Mouse (Mus musculus) heart, embryonic 15.5 days (tissue): ENCODE results near the gene Fam114a1. TPM values are rescaled to one million over a fixed set of nuclear protein-coding genes. Genes with fewer than 3 reads are reported as not detected.

Experiments
- ATAC-seq: fragments of 200-750 bp; cut with Nextera tagmentation; replicated peaks from 2 replicates; pipeline ENCODE4 v1.8.0; 2017; ENCODE audit warnings: low read depth, moderate TSS enrichment; ENCODE audit not compliant: insufficient number of reproducible peaks, insufficient read depth, low FRiP score
- H3K27ac ChIP-seq: fragments of 300-500 bp; sonication (generic); 2 replicates; pipeline ENCODE4 v1.5.1; 2015; ENCODE audit warnings: mild to moderate bottlenecking, inconsistent platforms
- H3K27me3 ChIP-seq: fragments of 300-500 bp; sonication (generic); 2 replicates; pipeline ENCODE4 v1.6.1; 2015; ENCODE audit warnings: inconsistent platforms
- H3K36me3 ChIP-seq: fragments of 300-500 bp; sonication (generic); 2 replicates; pipeline ENCODE4 v1.6.1; 2015; ENCODE audit warnings: mild to moderate bottlenecking, inconsistent platforms
- H3K4me1 ChIP-seq: fragments of 300-500 bp; sonication (generic); replicated peaks from 2 replicates; pipeline ENCODE4 v1.6.1; 2015; ENCODE audit warnings: inconsistent platforms
- H3K4me2 ChIP-seq: fragments of 300-500 bp; sonication (generic); 2 replicates; pipeline ENCODE4 v1.6.1; 2015; ENCODE audit warnings: inconsistent platforms, mild to moderate bottlenecking, moderate library complexity
- H3K4me3 ChIP-seq: fragments of 300-500 bp; sonication (generic); 2 replicates; pipeline ENCODE4 v1.5.1; 2015; ENCODE audit warnings: mild to moderate bottlenecking, inconsistent platforms
- H3K9ac ChIP-seq: fragments of 300-500 bp; sonication (generic); 2 replicates; pipeline ENCODE4 v1.6.1; 2015; ENCODE audit warnings: mild to moderate bottlenecking, inconsistent platforms
- H3K9me3 ChIP-seq: fragments of 300-500 bp; sonication (generic); replicated peaks from 2 replicates; pipeline ENCODE4 v1.6.1; 2016; ENCODE audit warnings: inconsistent platforms
- WGBS: fragments of 180-500 bp; shearing (Covaris S2); methylation state at CpG from one replicate; pipeline ENCODE4 v1.1.7; 2015; ENCODE audit warnings: mixed read lengths; 5-methylcytosine and 5-hydroxymethylcytosine counted together
- polyA plus RNA-seq: library from polyadenylated mRNA; unstranded; fragments of >200 nt; fragmentation: Nextera tagmentation; extraction: Ambion mirVana; gene quantifications from 2 replicates; pipeline ENCODE4 v1.2.1, GENCODE M21; 2015

The Fam114a1 gene
- polyA plus RNA-seq, 1 experiment from 2014 or later: 38.2 TPM

DNA sequence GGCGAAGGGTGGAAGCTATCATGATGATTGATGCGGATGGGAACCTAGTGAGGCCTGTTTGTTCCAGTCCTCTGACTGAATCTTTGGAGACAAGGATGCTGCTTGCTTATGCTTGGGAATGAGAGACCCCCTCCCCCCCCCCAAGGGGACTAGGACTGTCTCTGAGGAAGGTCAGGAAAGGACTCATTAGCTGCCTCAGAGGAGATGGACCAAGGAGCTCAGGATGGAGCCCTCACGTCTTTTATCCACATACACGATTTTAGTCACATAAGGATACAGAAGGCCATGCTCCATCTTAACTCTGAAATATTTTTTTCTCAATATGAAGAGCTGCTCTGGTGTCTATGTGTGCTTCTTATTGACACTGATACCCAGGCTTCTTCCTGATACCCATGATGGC, 92.4 kb downstream of the Fam114a1 start:
- 92% methylated on average over 4 of the region's 4 CpGs for WGBS
- Histone ChIP-seq H3K4me1 (no peaks in the 10 kb centered on the region), H3K27ac (no peak overlapping the region), H3K9me3 (no peaks in the 10 kb centered on the region), H3K36me3 (no peaks in the 10 kb centered on the region), H3K4me3 (no peak overlapping the region), H3K27me3 (no peaks in the 10 kb centered on the region), H3K4me2 (no peak overlapping the region), H3K9ac (no peak overlapping the region)
- ATAC-seq: no peak

DNA sequence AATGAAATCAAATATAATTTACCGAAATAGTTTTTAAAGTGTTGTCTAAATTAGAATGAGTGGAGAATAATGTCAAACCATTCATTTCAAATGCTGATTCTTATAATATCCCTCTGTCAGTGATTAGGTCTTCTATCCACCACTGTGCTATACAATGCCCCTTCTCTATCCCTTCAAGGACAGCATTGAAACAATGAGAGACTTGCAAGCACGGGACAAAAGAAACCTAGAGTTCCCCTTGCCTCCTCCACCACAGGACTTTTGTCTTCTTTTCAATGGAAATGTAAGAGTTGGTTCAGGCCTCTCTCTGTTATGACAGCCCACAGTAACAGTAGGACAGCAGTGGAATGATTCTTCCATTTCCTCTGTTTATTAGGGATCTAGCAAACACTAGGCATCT, 93.4 kb downstream of the Fam114a1 start:
- no peaks in the 10 kb centered on the region for H3K9me3 ChIP-seq
- no peak overlapping the region for H3K4me2 ChIP-seq
- H3K4me3 ChIP-seq: no peak overlapping the region
- no peak overlapping the region for H3K9ac ChIP-seq
- WGBS: 83% methylated on average over 2 of the region's 2 CpGs
- no peaks in the 10 kb centered on the region for H3K4me1 ChIP-seq
- ATAC-seq: no peak
- no peaks in the 10 kb centered on the region for H3K27me3 ChIP-seq
- H3K27ac ChIP-seq: no peak overlapping the region
- no peaks in the 10 kb centered on the region for H3K36me3 ChIP-seq

DNA sequence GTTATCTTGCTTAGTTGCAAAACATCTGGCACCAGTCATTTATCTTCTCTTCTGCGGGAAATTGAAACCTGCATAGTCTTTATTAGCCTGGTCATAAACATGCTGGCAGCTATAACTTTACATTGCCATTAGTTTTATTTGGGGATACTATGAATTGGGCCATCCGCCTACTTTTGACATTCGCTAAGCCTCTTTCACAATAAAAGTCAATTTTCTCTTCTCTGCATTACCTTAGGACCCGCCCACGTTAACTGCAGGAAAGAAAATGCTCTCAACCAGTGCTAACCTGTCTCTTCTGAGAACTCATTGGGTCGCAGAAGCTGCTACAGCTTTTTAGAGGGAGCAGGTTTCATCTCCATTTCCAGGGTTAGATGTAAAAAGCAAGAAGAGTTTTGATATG, 98.3 kb downstream of the Fam114a1 start:
- no peak overlapping the region for H3K4me2 ChIP-seq
- H3K36me3 ChIP-seq: no peaks in the 10 kb centered on the region
- H3K27ac ChIP-seq: no peak overlapping the region
- no peaks in the 10 kb centered on the region for H3K4me1 ChIP-seq
- no peak overlapping the region for H3K9ac ChIP-seq
- H3K27me3 ChIP-seq: no peaks in the 10 kb centered on the region
- ATAC-seq: no peak
- no peak overlapping the region for H3K4me3 ChIP-seq
- no peaks in the 10 kb centered on the region for H3K9me3 ChIP-seq
- 81% methylated on average over 6 of the region's 6 CpGs for WGBS

DNA sequence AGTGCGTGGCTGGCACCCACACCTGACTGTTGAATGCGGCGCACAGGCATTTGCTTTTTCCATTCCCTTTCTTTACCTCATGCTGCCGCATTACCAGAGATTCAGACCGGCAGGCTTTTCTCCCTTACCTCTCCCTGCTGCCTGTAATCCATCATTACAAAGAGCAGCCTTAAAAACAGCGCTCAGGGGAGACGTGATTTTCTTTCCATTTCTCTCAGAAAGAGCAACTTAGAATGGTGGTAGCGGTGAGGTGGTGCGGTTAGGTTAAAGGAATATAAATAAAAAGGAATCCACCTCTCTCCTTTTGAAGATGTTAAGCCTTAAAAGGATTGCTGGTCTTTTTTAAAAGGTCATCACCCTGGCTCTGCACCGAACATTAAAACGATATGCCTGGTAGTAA, 100.0 kb downstream of the Fam114a1 start:
- no peak for ATAC-seq
- H3K36me3 ChIP-seq: no peaks in the 10 kb centered on the region
- no peak overlapping the region for H3K9ac ChIP-seq
- H3K4me1 ChIP-seq: no peaks in the 10 kb centered on the region
- no peaks in the 10 kb centered on the region for H3K27me3 ChIP-seq
- H3K4me2 ChIP-seq: no peak overlapping the region
- H3K9me3 ChIP-seq: no peaks in the 10 kb centered on the region
- no peak overlapping the region for H3K4me3 ChIP-seq
- no peak overlapping the region for H3K27ac ChIP-seq
- WGBS: 74% methylated on average over 11 of the region's 11 CpGs

DNA sequence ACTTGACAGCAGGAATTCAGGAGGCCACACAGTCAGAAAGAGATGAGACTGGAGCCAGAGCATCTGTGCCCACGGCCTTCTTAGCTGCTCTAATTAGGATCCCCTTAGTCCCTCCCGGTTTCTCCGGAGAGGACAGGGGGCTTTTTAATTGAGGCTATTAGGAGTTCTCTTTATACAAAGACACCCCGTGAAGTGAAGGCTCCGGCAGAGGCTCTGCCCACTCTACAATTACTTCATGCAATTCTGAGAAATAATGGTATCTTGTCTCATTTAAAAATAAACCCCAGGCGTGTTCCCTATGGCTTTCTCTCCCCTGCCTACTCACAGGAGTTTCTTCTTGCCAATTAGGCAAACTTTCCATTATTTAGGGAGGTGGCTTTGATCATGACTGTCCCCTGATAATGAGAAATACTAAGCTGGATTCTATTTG, 101.8 kb downstream of the Fam114a1 start:
- no peak overlapping the region for H3K27ac ChIP-seq
- H3K4me3 ChIP-seq: no peak overlapping the region
- no peaks in the 10 kb centered on the region for H3K27me3 ChIP-seq
- no peaks in the 10 kb centered on the region for H3K36me3 ChIP-seq
- no peak for ATAC-seq
- H3K4me1 ChIP-seq: no peaks in the 10 kb centered on the region
- no peak overlapping the region for H3K9ac ChIP-seq
- no peak overlapping the region for H3K4me2 ChIP-seq
- H3K9me3 ChIP-seq: no peaks in the 10 kb centered on the region
- 73% methylated on average over 6 of the region's 6 CpGs for WGBS

DNA sequence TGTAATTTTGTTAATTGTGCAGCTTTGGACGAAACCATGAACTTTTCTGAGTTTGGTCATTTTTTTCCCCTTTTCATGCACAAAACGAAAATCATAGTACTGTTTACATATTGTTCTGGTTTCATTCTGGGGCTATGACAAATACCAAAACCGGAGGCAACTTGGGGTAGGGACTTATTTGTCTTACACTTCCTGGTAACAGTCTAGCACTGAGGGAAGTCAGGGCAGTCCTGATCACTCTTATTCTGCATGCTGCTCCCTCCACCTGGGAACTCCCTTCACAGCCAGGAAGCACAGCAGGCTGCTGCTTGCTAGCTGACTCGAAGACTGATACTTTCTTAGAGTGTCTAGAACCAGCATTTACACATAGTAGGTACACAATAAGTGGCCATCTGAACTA, 103.4 kb downstream of the Fam114a1 start:
- no peaks in the 10 kb centered on the region for H3K4me1 ChIP-seq
- no peak for ATAC-seq
- H3K9me3 ChIP-seq: no peaks in the 10 kb centered on the region
- no peak overlapping the region for H3K9ac ChIP-seq
- H3K27ac ChIP-seq: no peak overlapping the region
- H3K4me3 ChIP-seq: no peak overlapping the region
- no peaks in the 10 kb centered on the region for H3K36me3 ChIP-seq
- H3K4me2 ChIP-seq: no peak overlapping the region
- 62% methylated on average over 4 of the region's 4 CpGs for WGBS
- no peaks in the 10 kb centered on the region for H3K27me3 ChIP-seq

DNA sequence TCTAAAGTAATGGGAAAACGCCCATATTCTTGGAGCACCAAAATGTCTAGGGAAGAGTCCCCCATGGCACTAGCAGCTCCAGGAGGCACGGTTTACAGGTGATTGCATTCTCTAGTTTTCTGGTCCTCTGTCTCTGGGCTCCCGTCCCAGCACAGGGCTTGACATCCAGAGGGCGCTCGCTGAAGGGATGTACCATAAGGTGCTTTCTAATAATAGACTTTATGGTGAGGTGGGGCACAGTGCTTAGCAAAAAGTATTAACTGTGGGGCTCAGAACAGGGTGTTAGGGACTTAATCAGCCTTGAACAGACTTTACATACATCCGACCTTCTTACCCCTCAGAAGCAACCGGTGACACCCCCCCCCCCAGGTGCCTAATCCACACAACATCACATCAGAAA, 104.8 kb downstream of the Fam114a1 start:
- H3K36me3 ChIP-seq: no peaks in the 10 kb centered on the region
- H3K27me3 ChIP-seq: no peaks in the 10 kb centered on the region
- H3K27ac ChIP-seq: no peak overlapping the region
- H3K4me2 ChIP-seq: no peak overlapping the region
- H3K4me1 ChIP-seq: no peaks in the 10 kb centered on the region
- WGBS: 48% methylated on average over 7 of the region's 7 CpGs
- H3K9me3 ChIP-seq: no peaks in the 10 kb centered on the region
- H3K4me3 ChIP-seq: no peak overlapping the region
- H3K9ac ChIP-seq: no peak overlapping the region
- no peak for ATAC-seq

DNA sequence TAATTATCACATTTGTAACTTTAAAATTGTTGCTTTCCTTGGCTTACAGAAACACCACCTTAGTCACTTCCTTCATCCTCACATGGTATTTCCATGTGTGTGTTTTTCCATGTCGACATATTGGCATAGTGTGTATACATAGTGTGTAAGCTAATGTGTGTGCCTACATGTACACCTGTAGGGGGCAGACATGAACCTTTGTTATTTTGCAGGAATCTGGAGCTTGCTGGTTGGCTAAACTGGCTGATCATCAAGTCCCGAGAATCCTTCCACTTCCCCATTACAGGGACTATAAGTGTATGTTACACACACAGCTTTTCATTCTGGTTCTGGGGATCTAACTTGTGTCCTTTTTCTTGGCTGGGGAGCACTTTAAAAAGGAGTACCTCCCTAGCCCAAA, 106.2 kb downstream of the Fam114a1 start:
- WGBS: 72% methylated on average over 2 of the region's 2 CpGs
- Histone ChIP-seq H3K36me3 (no peaks in the 10 kb centered on the region), H3K4me3 (no peak overlapping the region), H3K4me1 (no peaks in the 10 kb centered on the region), H3K27ac (no peak overlapping the region), H3K4me2 (no peak overlapping the region), H3K27me3 (no peaks in the 10 kb centered on the region), H3K9ac (no peak overlapping the region), H3K9me3 (no peaks in the 10 kb centered on the region)
- ATAC-seq: no peak

DNA sequence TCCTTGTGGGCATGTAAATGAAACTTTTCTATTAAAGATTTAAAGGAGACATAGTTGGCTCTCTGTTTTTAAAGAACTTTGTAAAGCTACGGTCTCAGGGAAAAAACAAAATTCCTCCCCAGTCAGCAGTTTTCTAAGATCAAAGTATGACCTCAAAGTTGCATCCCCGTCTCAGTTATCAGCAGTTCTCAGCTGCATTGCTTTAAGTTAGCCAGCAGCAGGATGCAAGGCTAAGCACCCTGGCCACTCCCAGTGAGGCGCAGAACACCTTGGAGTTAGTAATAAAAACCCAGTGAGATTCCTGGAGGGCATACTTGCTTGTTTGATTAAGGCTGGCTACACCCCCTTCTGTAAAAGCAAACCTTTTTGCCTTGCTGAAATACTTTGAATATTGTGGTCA, 106.9 kb downstream of the Fam114a1 start:
- no peak overlapping the region for H3K27ac ChIP-seq
- 40% methylated on average over 3 of the region's 3 CpGs for WGBS
- H3K4me1 ChIP-seq: no peaks in the 10 kb centered on the region
- no peaks in the 10 kb centered on the region for H3K27me3 ChIP-seq
- no peak for ATAC-seq
- no peaks in the 10 kb centered on the region for H3K9me3 ChIP-seq
- no peaks in the 10 kb centered on the region for H3K36me3 ChIP-seq
- H3K4me2 ChIP-seq: no peak overlapping the region
- no peak overlapping the region for H3K4me3 ChIP-seq
- H3K9ac ChIP-seq: no peak overlapping the region

DNA sequence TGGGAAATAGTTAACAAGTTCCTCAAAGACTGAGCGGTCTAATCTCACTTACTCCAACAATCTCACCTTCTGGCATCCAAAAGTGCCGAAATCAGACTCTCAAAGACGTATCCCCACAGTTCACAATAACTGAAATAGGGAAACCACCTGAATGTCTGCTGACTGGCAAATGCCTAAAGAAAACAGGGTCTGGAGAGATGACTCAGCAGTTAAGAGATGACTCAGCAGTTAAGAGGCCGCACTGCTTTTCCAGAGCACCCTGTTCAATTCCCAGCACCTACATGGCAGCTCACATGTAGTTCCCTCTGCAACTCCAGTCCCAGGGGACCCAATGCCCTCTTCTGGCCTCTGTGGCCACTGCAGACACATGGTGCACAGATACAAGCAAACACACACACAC, 108.2 kb downstream of the Fam114a1 start:
- no peak for ATAC-seq
- no peak overlapping the region for H3K27ac ChIP-seq
- WGBS: 88% methylated on average over 4 of the region's 4 CpGs

DNA sequence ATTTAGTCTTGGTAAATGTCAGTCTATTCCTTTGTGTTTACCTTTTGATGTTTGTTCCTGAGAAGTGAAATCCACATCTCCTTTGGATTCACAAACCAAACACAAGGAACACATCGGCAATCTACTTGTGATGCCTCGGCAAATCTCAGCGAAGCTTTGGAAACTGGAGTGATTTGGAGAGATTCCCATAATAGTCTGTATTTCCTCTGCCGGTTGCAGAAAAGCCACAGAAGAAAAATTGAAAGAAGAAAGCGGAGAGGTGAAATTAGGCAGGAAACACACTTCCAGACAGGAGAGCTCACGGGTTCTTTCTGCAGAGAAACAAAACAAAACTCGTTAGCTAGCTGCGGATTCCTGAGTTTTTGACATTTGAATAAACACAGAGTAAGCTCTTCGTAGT, 110.0 kb downstream of the Fam114a1 start:
- 52% methylated on average over 9 of the region's 9 CpGs for WGBS
- H3K4me2 ChIP-seq: peak overlapping the region; percentile 32; the same call in 1 of the 2 replicates
- peak overlapping the region; percentile 25; the same call in 1 of the 2 replicates for H3K4me3 ChIP-seq
- no peaks in the 10 kb centered on the region for H3K9me3 ChIP-seq
- H3K27me3 ChIP-seq: no peaks in the 10 kb centered on the region
- ATAC-seq: no peak
- H3K4me1 ChIP-seq: no peaks in the 10 kb centered on the region
- no peak overlapping the region for H3K9ac ChIP-seq
- no peak overlapping the region for H3K27ac ChIP-seq
- H3K36me3 ChIP-seq: no peaks in the 10 kb centered on the region

More for the DNA sequence above, 108.2 kb downstream of the Fam114a1 start:
- no peaks in the 10 kb centered on the region for H3K9me3 ChIP-seq
- no peaks in the 10 kb centered on the region for H3K27me3 ChIP-seq
- no peaks in the 10 kb centered on the region for H3K4me1 ChIP-seq
- H3K36me3 ChIP-seq: no peaks in the 10 kb centered on the region
- no peak overlapping the region for H3K4me2 ChIP-seq
- H3K9ac ChIP-seq: no peak overlapping the region
- H3K4me3 ChIP-seq: no peak overlapping the region

DNA sequence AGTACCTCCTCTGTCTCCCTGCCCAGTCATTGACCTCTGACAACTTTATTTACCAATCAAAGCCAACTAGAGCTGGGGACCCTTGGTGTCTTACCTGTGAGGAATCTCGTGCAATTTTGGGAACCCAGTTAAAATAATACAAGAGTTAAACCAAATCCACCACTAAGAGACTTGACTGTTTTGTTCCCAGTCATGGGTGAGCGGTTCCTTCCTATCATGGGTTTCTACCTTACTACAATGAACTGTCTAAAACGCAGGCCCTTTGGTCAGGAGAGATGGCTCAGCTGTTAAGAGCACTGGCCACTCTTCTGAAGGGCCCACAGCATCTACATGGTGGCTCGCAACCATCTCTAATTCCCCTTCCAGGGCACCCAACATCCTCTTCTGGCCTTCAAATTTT, 112.0 kb downstream of the Fam114a1 start:
- no peaks in the 10 kb centered on the region for H3K9me3 ChIP-seq
- H3K4me1 ChIP-seq: peaks cover 4% of the 10 kb centered on the region; the same call in 1 of the 2 replicates
- no peaks in the 10 kb centered on the region for H3K27me3 ChIP-seq
- H3K4me2 ChIP-seq: no peak overlapping the region
- H3K4me3 ChIP-seq: no peak overlapping the region
- 82% methylated on average over 4 of the region's 4 CpGs for WGBS
- no peak overlapping the region for H3K27ac ChIP-seq
- no peak for ATAC-seq
- H3K36me3 ChIP-seq: no peaks in the 10 kb centered on the region
- no peak overlapping the region for H3K9ac ChIP-seq
